Mouse (Mus musculus) intestine, embryonic 15.5 days (tissue): ENCODE data around the gene Il1rl1. TPM values are rescaled to one million over a fixed set of nuclear protein-coding genes. Genes with fewer than 3 reads are reported as not detected.

Experiments used
- ATAC-seq: fragments of 200-750 bp; cut with Nextera tagmentation; 2 replicates; pipeline ENCODE4 v1.8.0; 2017; ENCODE audit warnings: moderate TSS enrichment, moderate library complexity
- H3K27ac ChIP-seq: fragments of 300-500 bp; sonication (generic); 2 replicates; pipeline ENCODE4 v1.5.1; 2015; ENCODE audit warnings: mild to moderate bottlenecking, inconsistent platforms
- H3K27me3 ChIP-seq: fragments of 300-500 bp; sonication (generic); replicated peaks from 2 replicates; pipeline ENCODE4 v1.6.1; 2015; ENCODE audit warnings: inconsistent platforms
- H3K36me3 ChIP-seq: fragments of 300-500 bp; sonication (generic); 2 replicates; pipeline ENCODE4 v1.6.1; 2015; ENCODE audit warnings: inconsistent platforms
- H3K4me1 ChIP-seq: fragments of 300-500 bp; sonication (generic); replicated peaks from 2 replicates; pipeline ENCODE4 v1.6.1; 2015; ENCODE audit warnings: inconsistent platforms
- H3K4me2 ChIP-seq: fragments of 300-500 bp; sonication (generic); replicated peaks from 2 replicates; pipeline ENCODE4 v1.6.1; 2015; ENCODE audit warnings: mild to moderate bottlenecking, inconsistent platforms
- H3K4me3 ChIP-seq: fragments of 300-500 bp; sonication (generic); replicated peaks from 2 replicates; pipeline ENCODE4 v1.5.1; 2015; ENCODE audit warnings: inconsistent platforms
- H3K9ac ChIP-seq: fragments of 300-500 bp; sonication (generic); 2 replicates; pipeline ENCODE4 v1.6.1; 2015; ENCODE audit warnings: inconsistent platforms
- H3K9me3 ChIP-seq: fragments of 300-500 bp; sonication (generic); 2 replicates; pipeline ENCODE4 v1.6.1; 2016; ENCODE audit warnings: inconsistent platforms
- WGBS: fragments of 180-500 bp; shearing (Covaris S2); methylation state at CpG from one replicate; pipeline ENCODE4 v1.1.7; 2015; 5-methylcytosine and 5-hydroxymethylcytosine counted together
- polyA plus RNA-seq: library from polyadenylated mRNA; unstranded; fragments of >200 nt; fragmentation: Nextera tagmentation; extraction: Ambion mirVana; gene quantifications from 2 replicates; pipeline ENCODE4 v1.2.1, GENCODE M21; 2015

Gene Il1rl1
- polyA plus RNA-seq, 1 experiment from 2014 or later: 0.52 TPM

GRCm38 (mm10) chr1:40465477-40466430 lies 36.4 kb downstream of the Il1rl1 start, which contains the start of gene Il18r1:
Il18r1 (plus strand) TSS chr1:40465552.
- 34% methylated on average over 20 of the region's 20 CpGs for WGBS
- Histone ChIP-seq H3K27ac (no peak within 1 kb of the TSS), H3K4me3 (0 out of 2 replicates have a peak within 1 kb of the TSS, but pooled peaks have one; percentile 10), H3K9ac (no peak within 1 kb of the TSS), H3K4me1 (no peaks in the 10 kb centered on the region), H3K9me3 (no peaks in the 10 kb centered on the region), H3K4me2 (peak within 1 kb of the TSS; percentile 38), H3K36me3 (no peaks in the 10 kb centered on the region), H3K27me3 (no peaks in the 10 kb centered on the region)
- no peak; the same call in 1 of the 2 replicates for ATAC-seq

- Histone ChIP-seq H3K4me3 (no peak overlapping the region), H3K36me3 (no peaks in the 10 kb centered on the region), H3K9me3 (no peaks in the 10 kb centered on the region), H3K9ac (no peak overlapping the region), H3K27me3 (no peaks in the 10 kb centered on the region), H3K4me2 (no peak overlapping the region), H3K27ac (no peak overlapping the region), H3K4me1 (no peaks in the 10 kb centered on the region)
- WGBS: 86% methylated on average over 4 of the region's 4 CpGs
- no peak for ATAC-seq
Measured at GRCm38 (mm10) chr1:40467306-40467705, 37.9 kb downstream of the Il1rl1 start.

GRCm38 (mm10) chr1:40468805-40469204 lies 39.4 kb downstream of the Il1rl1 start:
- Histone ChIP-seq H3K27ac (no peak overlapping the region), H3K4me1 (no peaks in the 10 kb centered on the region), H3K9me3 (no peaks in the 10 kb centered on the region), H3K27me3 (no peaks in the 10 kb centered on the region), H3K4me3 (no peak overlapping the region), H3K9ac (no peak overlapping the region), H3K4me2 (no peak overlapping the region), H3K36me3 (no peaks in the 10 kb centered on the region)
- no peak for ATAC-seq
- WGBS: 79% methylated on average over 2 of the region's 2 CpGs

GRCm38 (mm10) chr1:40469900-40470299 lies 40.5 kb downstream of the Il1rl1 start:
- 87% methylated on average over 12 of the region's 12 CpGs for WGBS
- no peaks in the 10 kb centered on the region for H3K9me3 ChIP-seq
- no peak overlapping the region for H3K4me3 ChIP-seq
- H3K4me1 ChIP-seq: no peaks in the 10 kb centered on the region
- no peaks in the 10 kb centered on the region for H3K27me3 ChIP-seq
- ATAC-seq: no peak
- no peak overlapping the region for H3K9ac ChIP-seq
- H3K36me3 ChIP-seq: no peaks in the 10 kb centered on the region
- no peak overlapping the region for H3K4me2 ChIP-seq
- no peak overlapping the region for H3K27ac ChIP-seq

GRCm38 (mm10) chr1:40472401-40472800 lies 43.0 kb downstream of the Il1rl1 start:
- H3K27me3 ChIP-seq: no peaks in the 10 kb centered on the region
- H3K4me2 ChIP-seq: no peak overlapping the region
- H3K9me3 ChIP-seq: no peaks in the 10 kb centered on the region
- H3K36me3 ChIP-seq: no peaks in the 10 kb centered on the region
- no peak for ATAC-seq
- no peak overlapping the region for H3K4me3 ChIP-seq
- no peak overlapping the region for H3K9ac ChIP-seq
- no peak overlapping the region for H3K27ac ChIP-seq
- H3K4me1 ChIP-seq: no peaks in the 10 kb centered on the region
- 84% methylated on average over 1 of the region's 1 CpGs for WGBS

GRCm38 (mm10) chr1:40473640-40474039 lies 44.3 kb downstream of the Il1rl1 start:
- no peak for ATAC-seq
- Histone ChIP-seq H3K9ac (no peak overlapping the region), H3K4me1 (no peaks in the 10 kb centered on the region), H3K4me3 (no peak overlapping the region), H3K36me3 (no peaks in the 10 kb centered on the region), H3K4me2 (no peak overlapping the region), H3K27me3 (no peaks in the 10 kb centered on the region), H3K9me3 (no peaks in the 10 kb centered on the region), H3K27ac (no peak overlapping the region)
- 90% methylated on average over 4 of the region's 4 CpGs for WGBS

- H3K27me3 ChIP-seq: no peaks in the 10 kb centered on the region
- no peaks in the 10 kb centered on the region for H3K9me3 ChIP-seq
- H3K9ac ChIP-seq: no peak overlapping the region
- no peak for ATAC-seq
- no peak overlapping the region for H3K4me2 ChIP-seq
- no peak overlapping the region for H3K27ac ChIP-seq
- no peaks in the 10 kb centered on the region for H3K36me3 ChIP-seq
- WGBS: 75% methylated on average over 5 of the region's 5 CpGs
- H3K4me3 ChIP-seq: no peak overlapping the region
- H3K4me1 ChIP-seq: no peaks in the 10 kb centered on the region
Measured at GRCm38 (mm10) chr1:40474336-40474735, 45.0 kb downstream of the Il1rl1 start.

GRCm38 (mm10) chr1:40475697-40476096 lies 46.3 kb downstream of the Il1rl1 start:
- Histone ChIP-seq H3K4me1 (no peaks in the 10 kb centered on the region), H3K4me2 (no peak overlapping the region), H3K36me3 (no peaks in the 10 kb centered on the region), H3K9ac (no peak overlapping the region), H3K27ac (no peak overlapping the region), H3K9me3 (no peaks in the 10 kb centered on the region), H3K27me3 (no peaks in the 10 kb centered on the region), H3K4me3 (no peak overlapping the region)
- WGBS: 45% methylated on average over 3 of the region's 3 CpGs
- no peak for ATAC-seq

GRCm38 (mm10) chr1:40476756-40477155 lies 47.4 kb downstream of the Il1rl1 start:
- no peaks in the 10 kb centered on the region for H3K27me3 ChIP-seq
- no peak overlapping the region for H3K4me3 ChIP-seq
- H3K4me2 ChIP-seq: no peak overlapping the region
- H3K27ac ChIP-seq: no peak overlapping the region
- 68% methylated on average over 4 of the region's 4 CpGs for WGBS
- H3K9ac ChIP-seq: no peak overlapping the region
- H3K4me1 ChIP-seq: no peaks in the 10 kb centered on the region
- H3K36me3 ChIP-seq: no peaks in the 10 kb centered on the region
- no peaks in the 10 kb centered on the region for H3K9me3 ChIP-seq
- no peak for ATAC-seq

GRCm38 (mm10) chr1:40479505-40479923 lies 50.1 kb downstream of the Il1rl1 start:
- Histone ChIP-seq H3K27me3 (no peaks in the 10 kb centered on the region), H3K9me3 (no peaks in the 10 kb centered on the region), H3K36me3 (no peaks in the 10 kb centered on the region), H3K4me3 (no peak overlapping the region), H3K4me1 (no peaks in the 10 kb centered on the region), H3K9ac (no peak overlapping the region), H3K27ac (no peak overlapping the region), H3K4me2 (no peak overlapping the region)
- 71% methylated on average over 6 of the region's 6 CpGs for WGBS
- ATAC-seq: no peak

- H3K9ac ChIP-seq: no peak overlapping the region
- no peaks in the 10 kb centered on the region for H3K9me3 ChIP-seq
- H3K36me3 ChIP-seq: no peaks in the 10 kb centered on the region
- no peak overlapping the region for H3K27ac ChIP-seq
- H3K27me3 ChIP-seq: no peaks in the 10 kb centered on the region
- ATAC-seq: no peak
- no peak overlapping the region for H3K4me2 ChIP-seq
- WGBS: 79% methylated on average over 4 of the region's 4 CpGs
- H3K4me3 ChIP-seq: no peak overlapping the region
- H3K4me1 ChIP-seq: no peaks in the 10 kb centered on the region
Measured at GRCm38 (mm10) chr1:40494594-40494993, 65.2 kb downstream of the Il1rl1 start.

- H3K36me3 ChIP-seq: no peaks in the 10 kb centered on the region
- H3K9me3 ChIP-seq: no peaks in the 10 kb centered on the region
- no peak overlapping the region for H3K4me3 ChIP-seq
- no peak overlapping the region for H3K9ac ChIP-seq
- 77% methylated on average over 1 of the region's 1 CpGs for WGBS
- no peaks in the 10 kb centered on the region for H3K27me3 ChIP-seq
- no peak overlapping the region for H3K4me2 ChIP-seq
- no peak overlapping the region for H3K27ac ChIP-seq
- no peaks in the 10 kb centered on the region for H3K4me1 ChIP-seq
- ATAC-seq: no peak
Measured at GRCm38 (mm10) chr1:40499708-40500107, 70.3 kb downstream of the Il1rl1 start.

GRCm38 (mm10) chr1:40501126-40501525 lies 71.8 kb downstream of the Il1rl1 start:
- H3K36me3 ChIP-seq: no peaks in the 10 kb centered on the region
- 81% methylated on average over 4 of the region's 4 CpGs for whole genome bisulfite sequencing
- ATAC-seq: no peak

More at GRCm38 (mm10) chr1:40501126-40501525, 71.8 kb downstream of the Il1rl1 start:
- H3K4me3 ChIP-seq: no peak overlapping the region
- H3K4me1 ChIP-seq: no peaks in the 10 kb centered on the region
- no peak overlapping the region for H3K4me2 ChIP-seq
- no peak overlapping the region for H3K9ac ChIP-seq
- no peaks in the 10 kb centered on the region for H3K9me3 ChIP-seq
- no peaks in the 10 kb centered on the region for H3K27me3 ChIP-seq
- H3K27ac ChIP-seq: no peak overlapping the region
